Mouse (Mus musculus) thymus, adult 2 months (tissue): ENCODE results near the gene Prim2.

Experiments
- CTCF ChIP-seq: fragments of 200-500 bp; IDR thresholded peaks from 2 replicates; pipeline ENCODE4 v1.5.1; 2012; ENCODE audit warnings: mild to moderate bottlenecking, control low read depth, low read length, moderate library complexity, borderline replicate concordance; ENCODE audit not compliant: control insufficient read depth, poor library complexity, insufficient read depth; ENCODE audit errors: extremely low read depth
- POLR2A ChIP-seq: fragments of 200-500 bp; IDR thresholded peaks from 2 replicates; pipeline ENCODE4 v1.6.1; 2012; ENCODE audit warnings: mild to moderate bottlenecking, low read length, control low read depth, moderate library complexity; ENCODE audit not compliant: control insufficient read depth, poor library complexity, insufficient read depth; ENCODE audit errors: extremely low read depth

GRCm38 (mm10) chr1:33583817-33584589 lies 85.6 kb downstream of the Prim2 start:
- TF ChIP-seq CTCF (no peak), POLR2A (no peak)
